Mouse (Mus musculus) cerebellum, adult 2 months (tissue): ENCODE data around the gene Trim46. TPM values are rescaled to one million over a fixed set of nuclear protein-coding genes. Genes with fewer than 3 reads are reported as not detected.

Experiments used
- DNase-seq, 2 experiments: peaks; one replicate each; pipeline ENCODE4 v3.0.0; 2021
- H3K27ac ChIP-seq: fragments of 200-500 bp; 2 replicates; pipeline ENCODE4 v1.5.1; 2012; ENCODE audit warnings: low read length, control low read depth, inconsistent platforms; ENCODE audit not compliant: insufficient read depth
- H3K27me3 ChIP-seq: fragments of 200-500 bp; 2 replicates; pipeline ENCODE4 v1.6.1; 2012; ENCODE audit warnings: inconsistent platforms, mild to moderate bottlenecking, low read length, moderate library complexity; ENCODE audit not compliant: control insufficient read depth, insufficient read depth
- H3K4me1 ChIP-seq: fragments of 200-500 bp; 2 replicates; pipeline ENCODE4 v1.6.1; 2011; ENCODE audit warnings: low read length; ENCODE audit not compliant: control insufficient read depth, insufficient read depth
- H3K4me3 ChIP-seq: fragments of 200-500 bp; replicated peaks from 2 replicates; pipeline ENCODE3; 2011; ENCODE audit warnings: mild to moderate bottlenecking, low read depth, low read length, control low read depth; ENCODE audit not compliant: insufficient read depth
- CTCF ChIP-seq: fragments of 200-500 bp; IDR thresholded peaks from 2 replicates; pipeline ENCODE4 v1.5.1; 2011; ENCODE audit warnings: low read depth, mild to moderate bottlenecking, control low read depth, low read length, moderate library complexity, borderline replicate concordance; ENCODE audit not compliant: insufficient read depth
- POLR2A ChIP-seq: fragments of 200-500 bp; IDR thresholded peaks from 2 replicates; pipeline ENCODE4 v1.6.1; 2011; ENCODE audit warnings: low read length, control low read depth, borderline replicate concordance; ENCODE audit not compliant: insufficient read depth
- WGBS: fragments of 180-500 bp; shearing (Covaris S2); methylation state at CpG from one replicate; pipeline ENCODE4 v1.1.7; 2018; 5-methylcytosine and 5-hydroxymethylcytosine counted together
- polyA plus RNA-seq: library from polyadenylated mRNA; depleted of rRNA; stranded (reverse); fragments of >200 nt; gene quantifications from 2 replicates; pipeline ENCODE4 v1.2.3, GENCODE M21; 2012

The Trim46 gene
- polyA plus RNA-seq, 1 experiment, result 49.8 TPM

GRCm38 (mm10) chr3:89250435-89251040, 4.4 kb upstream of the Trim46 start:
- Histone ChIP-seq H3K27ac (no peak overlapping the region), H3K4me3 (no peak overlapping the region), H3K27me3 (no peaks in the 10 kb centered on the region), H3K4me1 (peaks cover 8% of the 10 kb centered on the region; the same call in 1 of the 2 replicates)
- 21% methylated on average over 7 of the region's 7 CpGs for WGBS
- no peak for TF ChIP-seq POLR2A
- TF ChIP-seq CTCF, result peak; percentile 89
- peak; percentile 71 to 76 for DNase-seq

GRCm38 (mm10) chr3:89247466-89247865, 1.4 kb upstream of the Trim46 start:
- no peak overlapping the region for H3K27ac ChIP-seq
- no peak for DNase-seq
- WGBS, result 83% methylated on average over 4 of the region's 4 CpGs
- H3K4me1 ChIP-seq, result peaks cover 13% of the 10 kb centered on the region
- H3K4me3 ChIP-seq, result no peak overlapping the region
- H3K27me3 ChIP-seq, result no peaks in the 10 kb centered on the region
- no peak for TF ChIP-seq CTCF
- TF ChIP-seq POLR2A, result no peak

GRCm38 (mm10) chr3:89245688-89246171, 379 bp downstream of the Trim46 start, which contains the start of gene Krtcap2:
Gene Krtcap2, plus strand, starts transcription at chr3:89245966.
- peak; percentile 79 for DNase-seq
- under 1% methylated on average over 20 of the region's 20 CpGs for WGBS
- Histone ChIP-seq H3K27me3 (no peaks in the 10 kb centered on the region), H3K27ac (peak within 1 kb of the TSS; percentile 87), H3K4me1 (peaks cover 14% of the 10 kb centered on the region), H3K4me3 (peak within 1 kb of the TSS; percentile 95)
- TF ChIP-seq CTCF, result no peak
- TF ChIP-seq POLR2A, result no peak

GRCm38 (mm10) chr3:89244982-89245687, 974 bp downstream of the Trim46 start:
- peak overlapping the region; percentile 95 for H3K4me3 ChIP-seq
- DNase-seq, result peak; percentile 84 to 86
- peaks cover 14% of the 10 kb centered on the region for H3K4me1 ChIP-seq
- peak; percentile 1; the same call in 1 of the 2 replicates for TF ChIP-seq POLR2A
- no peak for TF ChIP-seq CTCF
- no peaks in the 10 kb centered on the region for H3K27me3 ChIP-seq
- under 1% methylated on average over 26 of the region's 26 CpGs for WGBS
- peak overlapping the region; percentile 74 for H3K27ac ChIP-seq

GRCm38 (mm10) chr3:89244158-89244981, 1.7 kb downstream of the Trim46 start:
- peak; percentile 64 to 70 for DNase-seq
- WGBS, result 5% methylated on average over 25 of the region's 25 CpGs
- peak overlapping the region; percentile 63 for H3K27ac ChIP-seq
- H3K4me3 ChIP-seq, result peak overlapping the region; percentile 95
- H3K27me3 ChIP-seq, result no peaks in the 10 kb centered on the region
- TF ChIP-seq CTCF (peak; percentile 30; the same call in 1 of the 2 replicates), POLR2A (no peak)
- H3K4me1 ChIP-seq, result peaks cover 14% of the 10 kb centered on the region

- DNase-seq, result peak in 1 of 2 experiments; percentile 40
- 23% methylated on average over 14 of the region's 14 CpGs for WGBS
- H3K27me3 ChIP-seq, result no peaks in the 10 kb centered on the region
- TF ChIP-seq CTCF (no peak), POLR2A (no peak)
- no peak overlapping the region for H3K27ac ChIP-seq
- H3K4me1 ChIP-seq, result peaks cover 14% of the 10 kb centered on the region
- H3K4me3 ChIP-seq, result peak overlapping the region; percentile 95
These were observed 2.5 kb downstream of the Trim46 start for GRCm38 (mm10) chr3:89243609-89244008.

- Histone ChIP-seq H3K4me3 (no peak overlapping the region), H3K27me3 (no peaks in the 10 kb centered on the region), H3K27ac (no peak overlapping the region), H3K4me1 (peaks cover 14% of the 10 kb centered on the region)
- DNase-seq, result peak; percentile 70
- 59% methylated on average over 9 of the region's 9 CpGs for WGBS
- no peak for TF ChIP-seq POLR2A
- TF ChIP-seq CTCF, result peak; percentile 81
These were observed 3.7 kb downstream of the Trim46 start for GRCm38 (mm10) chr3:89242331-89242895.
